Mouse (Mus musculus) embryonic fibroblast, embryonic 13.5 days (primary cell): ENCODE results near the gene Gm5431. TPM values are rescaled to one million over a fixed set of nuclear protein-coding genes. Genes with fewer than 3 reads are reported as not detected.
A peak's percentile ranks its signal among the peaks of the same experiment; 100 is the strongest.
"Not testable (repeated sequence)": the region's sequence is repeated elsewhere in the genome, so short reads cannot be mapped to it uniquely, and the experiment has no call there.

ENCODE experiments used
- H3K27ac ChIP-seq: 2 replicates; pipeline ENCODE4 v1.5.1; 2012; ENCODE audit warnings: low read length, control low read depth, inconsistent platforms; ENCODE audit not compliant: insufficient read depth
- H3K4me1 ChIP-seq: 2 replicates; pipeline ENCODE4 v1.6.1; 2011; ENCODE audit warnings: low read length; ENCODE audit not compliant: control insufficient read depth, insufficient read depth
- H3K4me3 ChIP-seq: 2 replicates; pipeline ENCODE4 v1.5.1; 2011; ENCODE audit warnings: mild to moderate bottlenecking, control low read depth, low read length; ENCODE audit not compliant: insufficient read depth
- CTCF ChIP-seq: IDR thresholded peaks from 2 replicates; pipeline ENCODE4 v1.5.1; 2011; ENCODE audit warnings: mild to moderate bottlenecking, control low read depth, low read length, moderate library complexity, borderline replicate concordance; ENCODE audit not compliant: insufficient read depth
- POLR2A ChIP-seq: IDR thresholded peaks from 2 replicates; pipeline ENCODE4 v1.6.1; 2011; ENCODE audit warnings: low read depth, mild to moderate bottlenecking, control low read depth, low read length, moderate library complexity
- polyA plus RNA-seq: library from polyadenylated mRNA; stranded (reverse); fragments of >200 nt; gene quantifications from 2 replicates; pipeline ENCODE4 v1.2.4, GENCODE M21; 2011; ENCODE audit warnings: low read depth; ENCODE audit not compliant: missing spikeins, insufficient read length

Gm5431 gene
- polyA plus RNA-seq, 1 experiment, result not detected

DNA sequence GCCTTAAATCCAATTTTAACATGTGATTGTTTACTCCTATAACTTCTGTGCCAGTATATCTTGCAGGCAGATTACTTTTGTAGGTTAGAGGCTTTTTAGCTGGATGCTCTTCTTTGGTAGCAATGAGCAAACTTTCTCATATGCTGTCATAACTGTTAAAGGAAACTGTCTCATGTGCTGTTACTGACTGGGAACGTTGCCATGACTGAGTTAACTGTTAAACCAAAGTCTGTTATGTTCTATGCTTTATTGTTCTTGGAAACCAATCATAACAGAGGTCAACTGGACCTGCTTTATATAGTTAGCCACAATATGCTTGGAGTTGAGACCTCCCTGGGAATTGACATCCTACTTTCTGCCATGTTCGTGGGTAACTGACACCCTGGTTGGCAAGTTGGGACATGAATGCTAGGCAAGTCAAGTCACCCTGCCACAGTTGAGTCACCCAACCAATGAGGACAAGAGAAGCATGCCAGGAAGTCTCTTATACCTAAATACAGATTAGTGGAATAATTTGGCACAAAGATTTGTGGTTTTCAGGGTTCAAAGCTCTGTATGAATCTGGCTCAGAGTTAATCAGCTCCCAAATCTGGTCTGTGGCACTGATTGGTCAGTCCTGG lies 3.1 kb downstream of the Gm5431 start:
- no peak for TF ChIP-seq POLR2A
- TF ChIP-seq CTCF, result no peak
- Histone ChIP-seq H3K4me1 (peaks cover 3% of the 10 kb centered on the region), H3K4me3 (no peak overlapping the region), H3K27ac (peak overlapping the region; percentile 47)

DNA sequence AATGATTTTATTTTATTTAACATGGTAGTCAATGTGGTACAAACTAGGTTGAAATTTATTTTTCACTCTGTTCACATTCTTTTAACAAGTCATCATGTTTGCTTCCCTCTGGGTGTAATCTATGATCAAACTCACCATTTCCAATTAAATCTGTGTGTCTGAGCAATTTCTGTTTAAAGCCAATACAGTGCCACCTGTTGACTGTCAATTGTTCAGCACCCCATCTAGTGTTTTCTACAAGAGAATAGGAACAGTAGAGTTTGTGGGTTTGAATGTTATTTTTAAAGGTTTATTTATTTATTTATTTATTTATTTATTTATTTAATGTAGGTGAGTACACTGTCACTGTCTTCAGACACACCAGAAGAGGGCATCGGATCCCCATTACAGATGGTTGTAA lies 25.3 kb downstream of the Gm5431 start:
- H3K4me1 ChIP-seq, result peaks cover 7% of the 10 kb centered on the region; the same call in 1 of the 2 replicates
- TF ChIP-seq POLR2A (no peak), CTCF (no peak)
- no peak overlapping the region for H3K27ac ChIP-seq
- H3K4me3 ChIP-seq, result no peak overlapping the region

DNA sequence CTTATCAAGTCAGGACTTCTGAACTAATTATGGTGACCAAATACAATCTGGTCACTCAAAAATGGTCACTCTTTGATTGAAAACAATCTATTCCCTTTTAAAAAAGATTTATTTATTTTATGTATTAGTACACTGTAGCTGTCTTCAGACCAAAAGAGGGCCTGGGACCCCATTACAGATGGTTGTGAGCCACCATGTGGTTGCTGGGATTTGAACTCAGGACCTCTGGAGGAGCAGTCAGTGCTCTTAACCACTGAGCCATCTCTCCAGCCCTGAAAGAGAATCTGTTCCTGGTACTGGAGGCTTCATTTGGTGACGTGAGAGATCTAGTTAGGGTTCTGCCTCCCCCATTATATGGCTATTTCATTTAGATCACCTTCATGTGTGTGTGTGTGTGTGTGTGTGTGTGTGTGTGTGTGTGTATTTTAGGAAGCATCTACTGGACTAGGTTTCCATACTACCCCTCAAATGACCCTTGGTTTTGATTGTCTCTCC lies 26.6 kb downstream of the Gm5431 start:
- H3K4me3 ChIP-seq, H3K27ac ChIP-seq: not testable (repeated sequence)

DNA sequence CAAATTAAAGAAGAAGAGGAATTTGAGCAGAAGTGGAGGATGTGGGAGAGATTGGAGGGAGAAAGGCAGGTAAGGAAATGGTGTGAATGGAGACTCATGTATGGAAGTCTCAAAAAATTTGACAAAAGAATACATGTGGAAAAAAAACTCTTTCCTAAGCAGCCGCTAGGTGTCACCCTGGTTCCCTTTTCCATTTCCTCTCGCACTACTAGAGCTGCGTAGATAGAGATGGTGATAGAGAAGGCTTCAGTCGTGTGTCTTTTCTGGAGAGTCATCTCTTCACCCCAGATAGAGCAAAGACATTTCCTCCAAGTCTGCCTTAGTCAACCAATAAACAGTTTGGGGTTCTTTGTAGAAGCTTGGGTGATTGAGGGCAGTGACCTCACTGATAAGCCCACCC lies 27.5 kb downstream of the Gm5431 start:
- Histone ChIP-seq H3K27ac (no peak overlapping the region), H3K4me3 (no peak overlapping the region), H3K4me1 (peaks cover 7% of the 10 kb centered on the region; the same call in 1 of the 2 replicates)
- TF ChIP-seq CTCF (no peak), POLR2A (no peak)

More for the DNA sequence above, 26.6 kb downstream of the Gm5431 start:
- H3K4me1 ChIP-seq, result not testable (repeated sequence)

GRCm38 (mm10) chr11:48873591-48874290 lies 28.3 kb downstream of the Gm5431 start:
- Histone ChIP-seq H3K4me3 (no peak overlapping the region), H3K27ac (peak overlapping the region; percentile 98; the same call in 1 of the 2 replicates), H3K4me1 (peaks cover 7% of the 10 kb centered on the region; the same call in 1 of the 2 replicates)
- TF ChIP-seq POLR2A (no peak), CTCF (no peak)

- no peak for TF ChIP-seq POLR2A
- no peak for TF ChIP-seq CTCF
Measured at GRCm38 (mm10) chr11:48872695-48873300, 29.2 kb downstream of the Gm5431 start.

GRCm38 (mm10) chr11:48871817-48872541 lies 30.0 kb downstream of the Gm5431 start:
- TF ChIP-seq CTCF, result no peak
- TF ChIP-seq POLR2A, result peak; percentile 66
- Histone ChIP-seq H3K4me1 (peaks cover 7% of the 10 kb centered on the region; the same call in 1 of the 2 replicates), H3K27ac (peak overlapping the region; percentile 98), H3K4me3 (peak overlapping the region; percentile 74)

More at GRCm38 (mm10) chr11:48872695-48873300, 29.2 kb downstream of the Gm5431 start:
- peaks cover 7% of the 10 kb centered on the region; the same call in 1 of the 2 replicates for H3K4me1 ChIP-seq
- H3K27ac ChIP-seq, result peak overlapping the region; percentile 98
- H3K4me3 ChIP-seq, result peak overlapping the region; percentile 74

DNA sequence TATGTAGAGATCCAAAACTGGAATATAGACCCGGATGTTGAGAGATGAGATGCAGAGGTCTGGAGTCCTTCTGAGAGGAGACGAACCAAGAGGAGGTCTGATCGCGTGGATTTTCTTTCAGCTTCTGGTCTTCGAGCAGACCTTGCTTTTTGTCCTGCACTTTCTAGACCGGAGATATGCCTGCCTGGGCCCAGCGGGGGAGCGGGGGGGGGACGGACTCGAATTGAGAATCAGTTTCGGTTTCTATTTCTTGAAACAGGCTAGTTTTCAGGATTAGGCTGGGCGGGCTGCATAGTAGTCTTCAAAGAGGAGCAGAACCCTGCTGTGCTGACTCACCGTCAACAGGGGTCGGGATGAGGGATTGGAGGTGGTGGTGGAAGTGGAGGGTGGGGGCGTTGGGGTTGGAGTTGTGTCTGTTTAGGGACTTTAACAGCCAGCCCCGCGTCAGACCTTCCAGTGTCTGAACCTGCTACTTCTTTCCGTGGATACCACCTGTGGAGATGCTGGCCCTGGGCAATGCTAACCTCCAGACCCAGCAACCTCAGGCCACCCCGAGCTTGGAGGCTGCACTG lies 30.7 kb downstream of the Gm5431 start, which contains the start of gene Irgm1:
Irgm1 (minus strand) TSS at position 483 of the 572 bp plus-strand sequence.
- TF ChIP-seq POLR2A (peak; percentile 51), CTCF (no peak)
- Histone ChIP-seq H3K4me1 (peaks cover 7% of the 10 kb centered on the region; the same call in 1 of the 2 replicates), H3K4me3 (peak within 1 kb of the TSS; percentile 74), H3K27ac (peak within 1 kb of the TSS; percentile 98)

- H3K4me3 ChIP-seq, result peak overlapping the region; percentile 74
- H3K4me1 ChIP-seq, result peaks cover 7% of the 10 kb centered on the region; the same call in 1 of the 2 replicates
- TF ChIP-seq POLR2A (no peak; the same call in 1 of the 2 replicates), CTCF (no peak)
- peak overlapping the region; percentile 98 for H3K27ac ChIP-seq
Measured at GRCm38 (mm10) chr11:48870781-48871180, 31.2 kb downstream of the Gm5431 start.
